Mouse (Mus musculus) heart, embryonic 15.5 days (tissue): ENCODE data around the gene Eml1. TPM values are rescaled to one million over a fixed set of nuclear protein-coding genes. Genes with fewer than 3 reads are reported as not detected.

ENCODE experiments used
- ATAC-seq: fragments of 200-750 bp; cut with Nextera tagmentation; replicated peaks from 2 replicates; pipeline ENCODE4 v1.8.0; 2017; ENCODE audit warnings: low read depth, moderate TSS enrichment; ENCODE audit not compliant: insufficient number of reproducible peaks, insufficient read depth, low FRiP score
- H3K27ac ChIP-seq: fragments of 300-500 bp; sonication (generic); 2 replicates; pipeline ENCODE4 v1.5.1; 2015; ENCODE audit warnings: mild to moderate bottlenecking, inconsistent platforms
- H3K27me3 ChIP-seq: fragments of 300-500 bp; sonication (generic); 2 replicates; pipeline ENCODE4 v1.6.1; 2015; ENCODE audit warnings: inconsistent platforms
- H3K36me3 ChIP-seq: fragments of 300-500 bp; sonication (generic); 2 replicates; pipeline ENCODE4 v1.6.1; 2015; ENCODE audit warnings: mild to moderate bottlenecking, inconsistent platforms
- H3K4me1 ChIP-seq: fragments of 300-500 bp; sonication (generic); replicated peaks from 2 replicates; pipeline ENCODE4 v1.6.1; 2015; ENCODE audit warnings: inconsistent platforms
- H3K4me2 ChIP-seq: fragments of 300-500 bp; sonication (generic); 2 replicates; pipeline ENCODE4 v1.6.1; 2015; ENCODE audit warnings: inconsistent platforms, mild to moderate bottlenecking, moderate library complexity
- H3K4me3 ChIP-seq: fragments of 300-500 bp; sonication (generic); 2 replicates; pipeline ENCODE4 v1.5.1; 2015; ENCODE audit warnings: mild to moderate bottlenecking, inconsistent platforms
- H3K9ac ChIP-seq: fragments of 300-500 bp; sonication (generic); 2 replicates; pipeline ENCODE4 v1.6.1; 2015; ENCODE audit warnings: mild to moderate bottlenecking, inconsistent platforms
- H3K9me3 ChIP-seq: fragments of 300-500 bp; sonication (generic); replicated peaks from 2 replicates; pipeline ENCODE4 v1.6.1; 2016; ENCODE audit warnings: inconsistent platforms
- WGBS: fragments of 180-500 bp; shearing (Covaris S2); methylation state at CpG from one replicate; pipeline ENCODE4 v1.1.7; 2015; ENCODE audit warnings: mixed read lengths; 5-methylcytosine and 5-hydroxymethylcytosine counted together
- polyA plus RNA-seq: library from polyadenylated mRNA; unstranded; fragments of >200 nt; fragmentation: Nextera tagmentation; extraction: Ambion mirVana; gene quantifications from 2 replicates; pipeline ENCODE4 v1.2.1, GENCODE M21; 2015

Eml1 gene
- polyA plus RNA-seq, 1 experiment from 2014 or later: 62.5 TPM

- H3K9me3 ChIP-seq: no peaks in the 10 kb centered on the region
- H3K4me1 ChIP-seq: no peaks in the 10 kb centered on the region
- H3K9ac ChIP-seq: no peak overlapping the region
- peaks cover 16% of the 10 kb centered on the region; the same call in 1 of the 2 replicates for H3K36me3 ChIP-seq
- no peak overlapping the region for H3K4me3 ChIP-seq
- H3K4me2 ChIP-seq: no peak overlapping the region
- no peak overlapping the region for H3K27ac ChIP-seq
- ATAC-seq: no peak
- WGBS: 92% methylated on average over 12 of the region's 12 CpGs
- H3K27me3 ChIP-seq: no peaks in the 10 kb centered on the region
These were observed 144.7 kb downstream of the Eml1 start for GRCm38 (mm10) chr12:108515464-108515863.

GRCm38 (mm10) chr12:108519374-108519773 lies 148.6 kb downstream of the Eml1 start:
- Histone ChIP-seq H3K27ac (no peak overlapping the region), H3K9ac (no peak overlapping the region), H3K27me3 (no peaks in the 10 kb centered on the region), H3K36me3 (peaks cover 33% of the 10 kb centered on the region), H3K4me3 (no peak overlapping the region), H3K9me3 (no peaks in the 10 kb centered on the region), H3K4me1 (no peaks in the 10 kb centered on the region), H3K4me2 (no peak overlapping the region)
- WGBS: 65% methylated on average over 8 of the region's 8 CpGs
- ATAC-seq: no peak

- 43% methylated on average over 8 of the region's 8 CpGs for WGBS
- Histone ChIP-seq H3K4me1 (no peaks in the 10 kb centered on the region), H3K4me2 (no peak overlapping the region), H3K9ac (no peak overlapping the region), H3K4me3 (no peak overlapping the region), H3K27me3 (no peaks in the 10 kb centered on the region), H3K27ac (no peak overlapping the region), H3K9me3 (no peaks in the 10 kb centered on the region), H3K36me3 (peaks cover 16% of the 10 kb centered on the region; the same call in 1 of the 2 replicates)
- ATAC-seq: no peak
These were observed 158.5 kb downstream of the Eml1 start for GRCm38 (mm10) chr12:108529214-108529613.

GRCm38 (mm10) chr12:108534484-108534883 lies 163.7 kb downstream of the Eml1 start:
- Histone ChIP-seq H3K36me3 (peaks cover 36% of the 10 kb centered on the region), H3K9ac (no peak overlapping the region)
- no peak for ATAC-seq

GRCm38 (mm10) chr12:108536461-108536860 lies 165.7 kb downstream of the Eml1 start:
- Histone ChIP-seq H3K27me3 (no peaks in the 10 kb centered on the region), H3K4me3 (no peak overlapping the region), H3K27ac (no peak overlapping the region), H3K4me2 (no peak overlapping the region), H3K4me1 (no peaks in the 10 kb centered on the region), H3K36me3 (peaks cover 33% of the 10 kb centered on the region), H3K9me3 (no peaks in the 10 kb centered on the region), H3K9ac (no peak overlapping the region)
- ATAC-seq: no peak
- WGBS: 67% methylated on average over 10 of the region's 10 CpGs

More at GRCm38 (mm10) chr12:108534484-108534883, 163.7 kb downstream of the Eml1 start:
- H3K9me3 ChIP-seq: no peaks in the 10 kb centered on the region
- H3K4me2 ChIP-seq: no peak overlapping the region
- no peaks in the 10 kb centered on the region for H3K4me1 ChIP-seq
- 74% methylated on average over 11 of the region's 11 CpGs for WGBS
- no peak overlapping the region for H3K4me3 ChIP-seq
- no peaks in the 10 kb centered on the region for H3K27me3 ChIP-seq
- no peak overlapping the region for H3K27ac ChIP-seq

- Histone ChIP-seq H3K9ac (no peak overlapping the region), H3K27ac (no peak overlapping the region)
- 25% methylated on average over 6 of the region's 6 CpGs for WGBS
These were observed 170.3 kb downstream of the Eml1 start for GRCm38 (mm10) chr12:108541088-108541487.

GRCm38 (mm10) chr12:108546508-108547153 lies 175.9 kb downstream of the Eml1 start:
- Histone ChIP-seq H3K36me3 (no peaks in the 10 kb centered on the region), H3K4me1 (peaks cover 20% of the 10 kb centered on the region), H3K9ac (no peak overlapping the region), H3K27me3 (no peaks in the 10 kb centered on the region), H3K4me2 (peak overlapping the region; percentile 47), H3K9me3 (no peaks in the 10 kb centered on the region), H3K27ac (peak overlapping the region; percentile 74), H3K4me3 (peak overlapping the region; percentile 17; the same call in 1 of the 2 replicates)
- ATAC-seq: peak; percentile 78; the same call in 1 of the 2 replicates
- 12% methylated on average over 10 of the region's 10 CpGs for WGBS

More at GRCm38 (mm10) chr12:108541088-108541487, 170.3 kb downstream of the Eml1 start:
- no peak for ATAC-seq
- no peaks in the 10 kb centered on the region for H3K27me3 ChIP-seq
- H3K4me1 ChIP-seq: peaks cover 4% of the 10 kb centered on the region
- H3K9me3 ChIP-seq: no peaks in the 10 kb centered on the region
- peaks cover 23% of the 10 kb centered on the region for H3K36me3 ChIP-seq
- no peak overlapping the region for H3K4me3 ChIP-seq
- H3K4me2 ChIP-seq: no peak overlapping the region

GRCm38 (mm10) chr12:108547251-108547875 lies 176.6 kb downstream of the Eml1 start:
- ATAC-seq: no peak
- H3K27me3 ChIP-seq: no peaks in the 10 kb centered on the region
- no peak overlapping the region for H3K4me3 ChIP-seq
- H3K36me3 ChIP-seq: no peaks in the 10 kb centered on the region
- H3K4me2 ChIP-seq: peak overlapping the region; percentile 47
- H3K4me1 ChIP-seq: peaks cover 20% of the 10 kb centered on the region
- no peak overlapping the region for H3K9ac ChIP-seq
- H3K27ac ChIP-seq: peak overlapping the region; percentile 74
- no peaks in the 10 kb centered on the region for H3K9me3 ChIP-seq
- WGBS: 49% methylated on average over 15 of the region's 15 CpGs

GRCm38 (mm10) chr12:108551731-108552130 lies 181.0 kb downstream of the Eml1 start:
- Histone ChIP-seq H3K27me3 (no peaks in the 10 kb centered on the region), H3K4me3 (no peak overlapping the region), H3K4me2 (no peak overlapping the region), H3K27ac (no peak overlapping the region), H3K36me3 (no peaks in the 10 kb centered on the region), H3K4me1 (peaks cover 34% of the 10 kb centered on the region), H3K9me3 (no peaks in the 10 kb centered on the region), H3K9ac (no peak overlapping the region)
- WGBS: 82% methylated on average over 7 of the region's 7 CpGs
- no peak for ATAC-seq

- 21% methylated on average over 6 of the region's 6 CpGs for whole genome bisulfite sequencing
- no peak overlapping the region for H3K4me3 ChIP-seq
- no peaks in the 10 kb centered on the region for H3K27me3 ChIP-seq
- no peak overlapping the region for H3K9ac ChIP-seq
- no peak for ATAC-seq
- no peak overlapping the region for H3K27ac ChIP-seq
- H3K4me2 ChIP-seq: no peak overlapping the region
- no peaks in the 10 kb centered on the region for H3K9me3 ChIP-seq
- H3K4me1 ChIP-seq: peaks cover 26% of the 10 kb centered on the region
- no peaks in the 10 kb centered on the region for H3K36me3 ChIP-seq
These were observed 182.3 kb downstream of the Eml1 start for GRCm38 (mm10) chr12:108553079-108553478.

- H3K27me3 ChIP-seq: no peaks in the 10 kb centered on the region
- no peaks in the 10 kb centered on the region for H3K9me3 ChIP-seq
- H3K4me2 ChIP-seq: peak within 1 kb of the TSS; percentile 82
- H3K27ac ChIP-seq: peak within 1 kb of the TSS; percentile 86
- peaks cover 26% of the 10 kb centered on the region for H3K4me1 ChIP-seq
- peak within 1 kb of the TSS; percentile 94 for H3K9ac ChIP-seq
- 4% methylated on average over 49 of the region's 50 CpGs for WGBS
- ATAC-seq: peak; percentile 93
- no peaks in the 10 kb centered on the region for H3K36me3 ChIP-seq
- peak within 1 kb of the TSS; percentile 98 for H3K4me3 ChIP-seq
These were observed 183.5 kb downstream of the Eml1 start, which contains the start of gene Evl for GRCm38 (mm10) chr12:108554120-108554841. Gene Evl (plus strand): TSS chr12:108554720.
